Mouse (Mus musculus): ENCODE measurements around the gene Ddit4l. TPM values are rescaled to one million over a fixed set of nuclear protein-coding genes. Genes with fewer than 3 reads are reported as not detected.

Gene Ddit4l
- polyA plus RNA-seq, 1 experiment = 0.23 TPM

DNA sequence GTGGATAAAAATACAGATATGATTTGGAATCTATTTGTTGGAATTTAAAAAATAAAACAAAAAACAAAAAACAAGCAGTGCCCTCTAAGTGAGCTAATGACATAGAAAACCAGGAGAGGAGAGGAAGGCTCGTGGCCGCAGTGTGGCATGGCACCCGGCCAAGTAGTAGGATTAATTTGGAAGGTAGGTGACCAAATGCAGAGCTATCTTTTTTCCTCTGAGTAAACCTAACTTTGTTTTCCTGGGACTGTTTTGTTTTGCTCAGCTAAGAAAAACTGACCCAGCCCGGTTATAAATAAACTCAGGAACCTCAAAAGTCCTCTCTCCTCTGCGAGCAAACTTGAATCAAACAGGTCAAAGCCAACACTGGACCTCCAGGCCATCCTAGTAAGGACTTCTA lies 3.6 kb downstream of the Ddit4l start:
- H3K4me3 ChIP-seq (ENCODE audit: low read depth, low read length) = no peak overlapping the region
- WGBS = 77% methylated on average over 5 of the region's 5 CpGs
- no peak for TF ChIP-seq POLR2A (IDR thresholded peaks at IDR 0.05; ENCODE audit: low read depth, low read length)
- TF ChIP-seq CTCF (IDR thresholded peaks at IDR 0.05; ENCODE audit: extremely low read depth, insufficient read length, insufficient replicate concordance, low read depth, low read length) = no peak
- H3K36me3 ChIP-seq (ENCODE audit: control insufficient read depth, insufficient read depth, low read length) = no peaks in the 10 kb centered on the region
- no peak overlapping the region for H3K27ac ChIP-seq (ENCODE audit: insufficient read depth, low read depth, low read length)
- H3K27me3 ChIP-seq (ENCODE audit: control insufficient read depth, insufficient read depth, low read length) = 0 out of 2 replicates have a peak, but pooled peaks cover 3% of the 10 kb centered on the region
- H3K4me1 ChIP-seq (ENCODE audit: control insufficient read depth, insufficient read depth, insufficient read length, low read length) = peaks cover 4% of the 10 kb centered on the region

DNA sequence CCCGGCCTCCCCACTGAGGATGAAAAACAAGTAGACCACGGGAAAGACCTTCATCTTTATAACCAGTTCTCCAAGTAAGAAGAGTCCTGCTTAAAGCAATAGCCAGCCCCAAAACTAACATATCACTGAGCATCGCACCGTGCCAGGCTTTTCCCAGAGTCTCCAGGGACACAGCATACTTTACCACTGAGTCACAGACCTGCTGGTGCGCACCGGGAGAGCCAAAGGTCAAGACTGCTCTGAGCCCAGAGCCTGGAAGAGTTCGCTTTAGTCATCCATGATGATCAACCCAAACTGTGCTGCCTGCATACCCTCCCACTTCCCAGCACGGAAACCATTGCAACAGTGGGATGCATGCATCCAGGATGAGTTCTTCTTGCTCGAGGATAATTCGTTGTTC lies 12.3 kb downstream of the Ddit4l start:
- TF ChIP-seq CTCF (IDR thresholded peaks at IDR 0.05; ENCODE audit: extremely low read depth, insufficient read length, insufficient replicate concordance, low read depth, low read length) (no peak), POLR2A (IDR thresholded peaks at IDR 0.05; ENCODE audit: low read depth, low read length) (no peak)
- WGBS = 78% methylated on average over 10 of the region's 10 CpGs
- Histone ChIP-seq H3K36me3 (ENCODE audit: control insufficient read depth, insufficient read depth, low read length) (no peaks in the 10 kb centered on the region), H3K27ac (ENCODE audit: insufficient read depth, low read depth, low read length) (no peak overlapping the region), H3K4me3 (ENCODE audit: low read depth, low read length) (no peak overlapping the region), H3K4me1 (ENCODE audit: control insufficient read depth, insufficient read depth, insufficient read length, low read length) (no peaks in the 10 kb centered on the region), H3K27me3 (ENCODE audit: control insufficient read depth, insufficient read depth, low read length) (no peaks in the 10 kb centered on the region)

DNA sequence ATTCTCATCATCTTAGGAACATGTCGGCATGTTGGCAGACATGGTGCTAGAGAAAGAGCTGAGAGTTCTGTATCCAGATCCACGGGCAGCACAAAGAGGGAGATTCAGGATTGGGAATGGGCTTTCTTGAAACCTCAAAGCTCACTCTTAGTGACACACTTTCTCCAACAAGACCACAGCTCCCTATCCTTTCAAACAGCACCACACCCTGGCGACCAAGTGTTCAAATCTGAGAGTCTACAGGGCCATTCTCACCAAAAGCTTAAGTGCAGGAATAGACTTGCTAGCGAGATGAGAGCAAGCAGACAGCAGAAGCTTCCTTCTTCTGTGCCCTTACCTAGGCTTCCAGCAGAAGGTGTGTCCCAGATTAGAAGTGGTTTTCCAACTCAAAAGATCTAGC lies 15.2 kb downstream of the Ddit4l start:
- Histone ChIP-seq H3K4me1 (ENCODE audit: control insufficient read depth, insufficient read depth, insufficient read length, low read length) (no peaks in the 10 kb centered on the region), H3K27ac (ENCODE audit: insufficient read depth, low read depth, low read length) (no peak overlapping the region), H3K36me3 (ENCODE audit: control insufficient read depth, insufficient read depth, low read length) (no peaks in the 10 kb centered on the region), H3K27me3 (ENCODE audit: control insufficient read depth, insufficient read depth, low read length) (no peaks in the 10 kb centered on the region), H3K4me3 (ENCODE audit: low read depth, low read length) (no peak overlapping the region)
- 76% methylated on average over 4 of the region's 4 CpGs for WGBS
- TF ChIP-seq CTCF (IDR thresholded peaks at IDR 0.05; ENCODE audit: extremely low read depth, insufficient read length, insufficient replicate concordance, low read depth, low read length) (no peak), POLR2A (IDR thresholded peaks at IDR 0.05; ENCODE audit: low read depth, low read length) (no peak)

DNA sequence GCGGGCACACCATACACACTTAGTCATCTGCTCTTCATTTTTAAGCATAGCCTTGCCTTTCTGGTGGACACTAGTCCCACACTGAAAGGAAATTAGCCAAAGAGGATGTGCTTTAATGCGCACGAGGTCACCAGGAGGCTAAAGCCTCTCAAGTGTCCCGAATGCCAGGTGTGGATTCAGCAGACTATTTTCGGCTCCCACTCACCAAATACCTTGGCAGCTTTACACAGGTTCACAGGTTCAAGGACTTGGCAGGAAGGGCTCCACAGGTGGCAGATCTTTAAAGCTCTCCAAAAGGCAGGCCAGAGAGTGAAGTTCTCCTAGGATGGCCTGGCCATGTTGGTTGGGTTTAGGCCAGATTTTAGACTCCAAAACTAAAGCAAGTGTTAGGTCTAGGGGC lies 19.8 kb downstream of the Ddit4l start:
- 85% methylated on average over 5 of the region's 5 CpGs for WGBS
- no peaks in the 10 kb centered on the region for H3K27me3 ChIP-seq (ENCODE audit: control insufficient read depth, insufficient read depth, low read length)
- no peaks in the 10 kb centered on the region for H3K4me1 ChIP-seq (ENCODE audit: control insufficient read depth, insufficient read depth, insufficient read length, low read length)
- H3K36me3 ChIP-seq (ENCODE audit: control insufficient read depth, insufficient read depth, low read length) = no peaks in the 10 kb centered on the region
- H3K4me3 ChIP-seq (ENCODE audit: low read depth, low read length) = no peak overlapping the region
- TF ChIP-seq POLR2A (IDR thresholded peaks at IDR 0.05; ENCODE audit: low read depth, low read length) = no peak
- TF ChIP-seq CTCF (IDR thresholded peaks at IDR 0.05; ENCODE audit: extremely low read depth, insufficient read length, insufficient replicate concordance, low read depth, low read length) = no peak
- H3K27ac ChIP-seq (ENCODE audit: insufficient read depth, low read depth, low read length) = no peak overlapping the region

DNA sequence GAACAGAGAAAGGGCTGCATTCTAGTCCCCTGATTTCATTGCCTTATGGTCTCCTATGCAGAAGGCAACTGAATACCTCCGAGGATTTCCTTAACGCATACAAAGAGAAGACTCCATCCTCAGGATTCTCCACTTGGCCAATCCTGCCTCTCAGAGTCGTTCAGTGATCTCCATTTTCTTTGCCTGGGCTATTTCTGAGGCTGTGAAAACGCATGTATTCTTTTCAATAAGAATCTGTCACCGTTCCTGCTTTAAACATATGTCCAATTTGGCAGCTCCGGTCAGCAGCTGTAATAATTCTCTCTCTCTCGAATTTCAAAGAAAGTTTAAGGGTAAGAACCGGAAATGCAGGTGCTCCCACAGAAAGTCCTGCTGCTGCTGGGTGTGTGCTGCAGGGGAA lies 20.7 kb downstream of the Ddit4l start:
- WGBS = 67% methylated on average over 8 of the region's 8 CpGs
- Histone ChIP-seq H3K4me1 (ENCODE audit: control insufficient read depth, insufficient read depth, insufficient read length, low read length) (no peaks in the 10 kb centered on the region), H3K4me3 (ENCODE audit: low read depth, low read length) (no peak overlapping the region), H3K27me3 (ENCODE audit: control insufficient read depth, insufficient read depth, low read length) (no peaks in the 10 kb centered on the region), H3K27ac (ENCODE audit: insufficient read depth, low read depth, low read length) (no peak overlapping the region), H3K36me3 (ENCODE audit: control insufficient read depth, insufficient read depth, low read length) (no peaks in the 10 kb centered on the region)
- TF ChIP-seq POLR2A (IDR thresholded peaks at IDR 0.05; ENCODE audit: low read depth, low read length) (no peak), CTCF (IDR thresholded peaks at IDR 0.05; ENCODE audit: extremely low read depth, insufficient read length, insufficient replicate concordance, low read depth, low read length) (no peak)

DNA sequence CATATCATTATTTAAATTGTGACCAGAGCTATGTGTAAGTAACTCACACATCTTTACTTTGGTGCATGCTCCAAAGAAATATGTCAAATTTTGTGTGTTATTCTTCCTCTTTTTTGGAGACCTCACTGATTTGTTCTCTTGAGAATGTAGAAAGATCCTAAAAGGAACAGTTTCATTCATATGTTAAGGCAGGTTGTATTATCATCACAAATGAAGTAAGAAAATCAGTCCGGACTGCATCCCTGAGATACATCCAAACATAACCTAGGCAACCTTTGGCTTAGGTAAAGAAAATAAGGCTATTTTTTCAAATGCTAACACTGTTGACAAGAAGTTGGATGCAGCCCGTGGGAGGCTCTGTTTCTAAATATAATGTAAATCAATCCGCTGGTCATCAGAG lies 21.2 kb downstream of the Ddit4l start:
- Histone ChIP-seq H3K27me3 (ENCODE audit: control insufficient read depth, insufficient read depth, low read length) (no peaks in the 10 kb centered on the region), H3K27ac (ENCODE audit: insufficient read depth, low read depth, low read length) (no peak overlapping the region), H3K4me3 (ENCODE audit: low read depth, low read length) (no peak overlapping the region), H3K36me3 (ENCODE audit: control insufficient read depth, insufficient read depth, low read length) (no peaks in the 10 kb centered on the region), H3K4me1 (ENCODE audit: control insufficient read depth, insufficient read depth, insufficient read length, low read length) (no peaks in the 10 kb centered on the region)
- 79% methylated on average over 3 of the region's 3 CpGs for WGBS
- TF ChIP-seq CTCF (IDR thresholded peaks at IDR 0.05; ENCODE audit: extremely low read depth, insufficient read length, insufficient replicate concordance, low read depth, low read length) (no peak), POLR2A (IDR thresholded peaks at IDR 0.05; ENCODE audit: low read depth, low read length) (no peak)

DNA sequence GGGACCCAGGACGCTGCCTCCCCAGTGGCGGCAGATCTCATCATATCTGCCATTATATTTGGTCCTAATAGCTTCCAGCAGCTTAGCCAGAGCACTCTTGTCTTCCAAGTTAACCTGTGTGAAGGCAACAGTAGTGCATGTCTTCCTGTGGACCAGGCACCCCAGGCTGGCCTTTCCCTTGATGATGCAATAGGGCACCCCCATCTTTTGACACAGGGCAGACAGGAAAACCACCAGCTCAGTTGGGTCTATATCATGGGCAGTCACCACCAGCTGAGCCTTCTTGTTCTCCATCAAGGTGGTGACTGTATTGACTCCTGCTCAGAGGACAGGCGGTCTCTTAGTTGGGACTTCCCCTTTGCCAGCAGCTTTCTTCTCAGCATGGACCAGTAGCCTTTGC lies 22.7 kb downstream of the Ddit4l start:
- H3K4me3 ChIP-seq (ENCODE audit: low read depth, low read length) = no peak overlapping the region
- WGBS = 92% methylated on average over 3 of the region's 3 CpGs
- no peak overlapping the region for H3K27ac ChIP-seq (ENCODE audit: insufficient read depth, low read depth, low read length)
- TF ChIP-seq POLR2A (IDR thresholded peaks at IDR 0.05; ENCODE audit: low read depth, low read length) = no peak
- H3K36me3 ChIP-seq (ENCODE audit: control insufficient read depth, insufficient read depth, low read length) = no peaks in the 10 kb centered on the region
- H3K27me3 ChIP-seq (ENCODE audit: control insufficient read depth, insufficient read depth, low read length) = no peaks in the 10 kb centered on the region
- H3K4me1 ChIP-seq (ENCODE audit: control insufficient read depth, insufficient read depth, insufficient read length, low read length) = no peaks in the 10 kb centered on the region

DNA sequence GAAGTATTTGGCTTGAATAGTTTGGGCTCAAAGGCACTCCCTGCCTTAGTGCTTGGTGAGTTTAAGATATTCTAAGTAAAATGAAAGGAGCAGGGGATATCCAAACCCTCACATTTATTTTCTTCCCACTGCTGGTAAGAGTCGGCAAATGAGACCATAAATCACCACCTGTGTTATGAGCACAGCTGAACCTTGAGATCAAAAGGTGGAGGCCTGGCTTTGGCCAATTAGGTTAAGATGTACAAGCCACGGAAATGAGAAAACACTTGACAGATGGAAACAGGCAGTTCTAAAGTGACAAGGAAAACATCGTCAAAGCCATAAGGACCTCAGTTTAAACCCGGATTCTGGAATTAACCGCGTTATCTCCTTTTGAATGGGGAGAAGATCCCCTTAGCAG lies 23.5 kb downstream of the Ddit4l start:
- 70% methylated on average over 6 of the region's 6 CpGs for WGBS
- no peaks in the 10 kb centered on the region for H3K4me1 ChIP-seq (ENCODE audit: control insufficient read depth, insufficient read depth, insufficient read length, low read length)
- TF ChIP-seq CTCF (IDR thresholded peaks at IDR 0.05; ENCODE audit: extremely low read depth, insufficient read length, insufficient replicate concordance, low read depth, low read length) = no peak
- TF ChIP-seq POLR2A (IDR thresholded peaks at IDR 0.05; ENCODE audit: low read depth, low read length) = no peak
- H3K27ac ChIP-seq (ENCODE audit: insufficient read depth, low read depth, low read length) = no peak overlapping the region
- no peak overlapping the region for H3K4me3 ChIP-seq (ENCODE audit: low read depth, low read length)
- H3K36me3 ChIP-seq (ENCODE audit: control insufficient read depth, insufficient read depth, low read length) = no peaks in the 10 kb centered on the region
- H3K27me3 ChIP-seq (ENCODE audit: control insufficient read depth, insufficient read depth, low read length) = no peaks in the 10 kb centered on the region
